Mouse (Mus musculus): Measurements from ENCODE around the gene Ppil1.

DNA sequence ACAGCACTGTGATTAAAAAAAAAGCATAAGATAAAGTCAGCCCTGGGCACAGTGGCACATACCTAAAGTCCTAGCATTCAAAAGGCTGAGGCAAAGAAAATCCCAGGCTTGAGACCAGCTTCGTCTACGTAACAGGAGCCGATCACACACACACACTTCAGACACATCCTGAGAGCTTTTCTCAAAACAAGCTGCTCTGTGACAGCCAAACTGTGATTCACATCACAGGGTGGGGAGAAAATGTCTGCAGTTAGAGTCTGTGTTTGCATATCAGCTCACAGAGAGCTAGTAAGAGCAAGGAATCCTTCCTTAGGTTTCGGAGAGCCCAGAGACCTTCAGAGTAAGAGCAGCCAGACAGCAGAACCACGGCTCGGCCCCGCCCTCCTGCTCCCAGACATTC is 36.9 kb upstream of the Ppil1 start:
- TF ChIP-seq CTCF (conservative IDR thresholded peaks at IDR 0.05; ENCODE audit: low read length) (no peak), POU5F1 (IDR thresholded peaks at IDR 0.05; ENCODE audit: borderline replicate concordance, low read length) (no peak), NANOG (IDR thresholded peaks at IDR 0.05; ENCODE audit: borderline replicate concordance, low read length) (no peak)
